Comparison of ENCODE assay signal across 8 mouse cellular contexts in the genomic region with DNA sequence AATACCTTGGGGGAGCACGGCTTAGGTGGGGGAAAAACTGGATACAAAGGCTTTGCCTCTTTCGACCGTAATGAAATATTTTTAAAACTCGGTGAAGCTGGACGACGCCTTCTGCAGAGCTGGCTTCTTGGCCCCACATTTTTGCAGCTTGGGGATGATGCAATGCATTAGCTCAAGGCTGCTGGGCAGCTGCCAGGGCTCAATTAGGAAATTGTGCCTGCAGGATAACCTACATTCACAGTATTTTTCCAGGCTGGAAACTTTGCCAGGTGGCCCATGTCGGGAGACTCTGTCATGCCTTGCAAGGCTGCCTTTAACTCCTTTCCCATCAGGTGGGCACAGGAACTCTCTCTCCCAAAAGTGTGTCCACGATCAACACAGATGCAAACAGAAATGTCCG. TPM values are rescaled to one million over a fixed set of nuclear protein-coding genes. Genes with fewer than 3 reads are reported as not detected.
A peak's percentile ranks its signal among the peaks of the same experiment; 100 is the strongest.
DNase-seq lines count a peak whose midpoint lies in the region.

No protein-coding gene starts in this region.

- H3K79me2 ChIP-seq in macrophage (ENCODE audit: inconsistent target): peaks cover 9% of the 10 kb centered on the region; the same call in 1 of the 2 replicates

- no peaks in the 10 kb centered on the region for H3K36me3 ChIP-seq in macrophage (ENCODE audit: inconsistent target)

- DNase-seq in layer of hippocampus, postnatal 36 days: peak; percentile 37 to 52
- no peak for DNase-seq in layer of hippocampus, adult 9-10 months (ENCODE audit: low spot score)
- DNase-seq in adrenal gland, postnatal 10 days: peak; percentile 94
- DNase-seq in gastrocnemius, adult 8-10 months (ENCODE audit: low spot score in 2 of 2): peak; percentile 75 to 78
- peak; percentile 81 for DNase-seq in kidney, adult 18-20 months
- no peak for DNase-seq in thymus, adult 18-20 months
- no peak for DNase-seq in frontal cortex, postnatal 10 days (ENCODE audit: low spot score in 2 of 2)

- 37% methylated on average over 9 of the region's 9 CpGs for WGBS in macrophage (ENCODE audit: missing documents)

- no peak overlapping the region for H3K4me3 ChIP-seq in macrophage (ENCODE audit: inconsistent target)

- H3K27ac ChIP-seq in macrophage: peak overlapping the region; percentile 91

RNA-seq across cellular contexts. Expression of gene Sec14l1, which starts 6.4 kb away (rescaled TPM):
- total RNA-seq in layer of hippocampus, postnatal 36 days (2021): 100 to 1,000 TPM; 227 to 241 TPM
- total RNA-seq in adrenal gland, postnatal 10 days (2021): 100 to 1,000 TPM; 101 to 113 TPM
- 10 to 100 TPM; 42.6 to 56.1 (median 50.7) TPM for total RNA-seq in gastrocnemius, adult 8-10 months (2022)
- 100 to 1,000 TPM in 16 of 26 experiments, 10 to 100 TPM in 10; 25.1 to 225 (median 124) TPM for total RNA-seq in macrophage (2018; cell fraction: chromatin; rRNA removed)
- total RNA-seq in macrophage (2018; cell fraction: cytosol; rRNA removed): 100 to 1,000 TPM in 18 of 26 experiments, 10 to 100 TPM in 8; 50.1 to 156 (median 113) TPM
- total RNA-seq in macrophage (2018; cell fraction: nucleus; rRNA removed): 100 to 1,000 TPM in 13 of 26 experiments, 10 to 100 TPM in 13; 32.0 to 183 (median 99.2) TPM
- 81.5 to 112 TPM (median 87.8 TPM) in 3 replicates for polyA plus RNA-seq in macrophage (2018)

Comparison
In these comparisons a context has a peak if more than half of its experiments do, and no peak if none do; other contexts are left out.
1. DNase-seq: peak in layer of hippocampus, postnatal 36 days (2 of 2), adrenal gland, postnatal 10 days (single experiment), gastrocnemius, adult 8-10 months (2 of 2) and kidney, adult 18-20 months (single experiment); none in layer of hippocampus, adult 9-10 months (single experiment), thymus, adult 18-20 months (0 of 2) and frontal cortex, postnatal 10 days (0 of 2).